Mouse (Mus musculus) left cerebral cortex, adult 2 months (tissue): ENCODE measurements at regions not wholly inside any gene's neighbourhood (a gene's known extent, or its start where the extent isn't known, plus 50 kb on each side); places are given as distances from the start of the nearest gene placed in this dataset.

ENCODE experiments used
- DNase-seq, 2 experiments: peaks; one replicate each; pipeline ENCODE4 v3.0.0; 2021 to 2022; ENCODE audit warnings: low spot score in 2 of 2, mixed read lengths in 1 of 2; ENCODE audit errors: extremely low spot score in 1 of 2
- H3K27ac ChIP-seq: fragments of 200-600 bp; 2 replicates; pipeline ENCODE4 v1.8.1; 2022
- H3K4me3 ChIP-seq: fragments of 200-600 bp; 2 replicates; pipeline ENCODE4 v1.8.1; 2022
- CTCF ChIP-seq: fragments of 200-600 bp; IDR thresholded peaks from 2 replicates; pipeline ENCODE4 v1.8.1; 2022; ENCODE audit warnings: antibody characterized with exemption, mild to moderate bottlenecking, moderate library complexity
- intact Hi-C: fragments of 180-260 bp; cut with DNase I; formaldehyde crosslinking; loops from one replicate; pipeline ENCODE4 v1.15.1; 2025

DNA sequence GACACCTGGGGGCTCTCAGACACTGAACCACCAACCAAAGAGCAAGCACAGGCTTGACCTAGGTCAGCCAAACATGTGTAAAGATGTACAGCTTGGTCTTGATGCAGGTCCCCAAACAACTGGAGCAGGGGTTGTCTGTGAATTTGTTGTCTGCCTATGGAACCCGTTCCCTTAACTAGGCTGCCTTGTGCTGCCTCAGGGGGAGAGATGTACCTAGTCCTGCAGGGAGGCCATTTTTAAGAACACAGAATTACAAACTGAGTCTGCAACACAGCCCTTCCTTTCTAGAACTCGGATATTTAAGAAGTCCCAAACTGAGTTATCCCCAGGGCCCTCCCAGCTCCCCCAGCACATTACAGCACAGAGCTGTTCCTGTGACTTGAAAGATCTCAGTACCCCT, 57.5 kb upstream of the Lama4 start:
- Histone ChIP-seq H3K27ac (peak overlapping the region; percentile 58), H3K4me3 (no peak overlapping the region)
- intact Hi-C loops = loop anchor here (1.0 to 2.0 kb wide), 2 partner anchors 57 to 111 kb away; partner anchors contain the start of gene Lama4
- no peak for DNase-seq
- no peak for TF ChIP-seq CTCF

DNA sequence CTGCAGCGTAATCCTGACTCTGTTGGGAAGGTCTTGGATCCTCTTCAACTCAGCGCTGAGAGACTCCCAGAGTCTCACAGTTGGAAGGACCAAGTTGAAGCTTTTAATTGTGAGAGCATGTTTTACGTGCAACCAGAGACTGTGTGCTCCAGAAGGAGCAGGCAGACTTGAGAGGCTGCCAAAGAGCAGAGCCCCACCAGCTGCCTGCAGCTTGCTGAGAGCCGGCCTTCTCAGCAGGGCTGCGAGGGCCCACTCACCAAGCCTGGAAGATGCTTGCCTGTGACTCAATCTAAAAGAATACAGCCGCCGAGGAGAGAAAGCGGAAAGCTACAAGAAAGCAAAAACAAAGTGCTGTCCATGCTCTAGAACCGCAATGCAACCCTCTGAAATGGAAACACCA, 57.0 kb upstream of the Lama4 start:
- H3K4me3 ChIP-seq = no peak overlapping the region
- intact Hi-C loops = loop anchor here (1.0 to 2.0 kb wide), 2 partner anchors 57 to 111 kb away; partner anchors contain the start of gene Lama4
- TF ChIP-seq CTCF = no peak
- DNase-seq = peak; percentile 57 to 76
- peak overlapping the region; percentile 69 for H3K27ac ChIP-seq

DNA sequence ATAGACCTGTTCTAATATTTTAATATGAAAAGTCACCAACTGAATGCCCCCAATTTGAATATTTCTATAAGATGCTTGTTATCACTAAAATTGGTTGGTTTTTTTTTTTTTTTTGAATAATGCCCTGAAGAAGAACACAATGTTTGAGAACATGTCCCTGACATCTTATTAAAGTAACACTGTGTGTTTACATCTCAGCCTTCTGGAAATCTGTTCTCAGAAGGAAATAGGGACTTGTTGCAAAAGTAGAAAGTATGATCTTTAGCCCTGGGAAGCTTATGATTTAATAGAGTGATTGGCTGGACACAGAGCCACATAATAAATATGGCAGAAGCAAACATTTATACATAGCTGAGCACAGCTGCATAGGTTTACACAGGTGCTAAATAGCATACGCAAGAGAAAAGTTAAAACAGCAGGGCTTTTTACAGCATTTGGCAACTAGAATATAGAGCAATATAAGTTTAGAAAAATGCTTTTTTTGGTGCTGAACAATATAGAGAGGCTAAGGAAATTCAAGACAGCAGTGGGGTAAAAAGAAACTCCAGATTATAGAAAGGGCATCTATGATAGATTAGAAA, 56.1 kb upstream of the Lama4 start:
- Histone ChIP-seq H3K4me3 (no peak overlapping the region), H3K27ac (peak overlapping the region; percentile 69)
- intact Hi-C loops = loop anchor here (2.0 kb wide), 1 partner anchor 110 kb away; no protein-coding TSS in a partner anchor
- DNase-seq = no peak
- TF ChIP-seq CTCF = no peak

DNA sequence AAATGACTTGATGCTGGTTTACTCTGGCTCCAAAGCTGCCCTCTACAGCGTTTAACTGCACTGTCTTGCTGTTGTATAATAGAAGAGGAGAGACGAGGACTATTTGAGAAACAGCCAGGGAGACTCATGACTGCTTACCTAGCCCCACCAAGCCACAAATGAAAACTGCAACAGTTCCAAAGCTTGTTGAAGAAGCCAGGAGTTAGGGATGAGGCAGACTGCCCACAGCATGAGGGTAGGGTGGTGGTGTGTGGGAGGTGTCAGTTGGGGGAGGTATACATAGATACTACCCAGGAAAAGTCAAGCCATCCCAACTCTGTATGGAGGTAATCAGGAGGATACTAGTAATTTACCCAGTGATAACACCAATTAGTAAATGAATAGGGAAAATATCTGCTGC, 55.5 kb upstream of the Lama4 start:
- intact Hi-C loops = loop anchor here (2.0 kb wide), 1 partner anchor 109 kb away; no protein-coding TSS in a partner anchor
- no peak for TF ChIP-seq CTCF
- DNase-seq = peak in 1 of 2 experiments; percentile 18
- Histone ChIP-seq H3K4me3 (no peak overlapping the region), H3K27ac (peak overlapping the region; percentile 69; the same call in 1 of the 2 replicates)

DNA sequence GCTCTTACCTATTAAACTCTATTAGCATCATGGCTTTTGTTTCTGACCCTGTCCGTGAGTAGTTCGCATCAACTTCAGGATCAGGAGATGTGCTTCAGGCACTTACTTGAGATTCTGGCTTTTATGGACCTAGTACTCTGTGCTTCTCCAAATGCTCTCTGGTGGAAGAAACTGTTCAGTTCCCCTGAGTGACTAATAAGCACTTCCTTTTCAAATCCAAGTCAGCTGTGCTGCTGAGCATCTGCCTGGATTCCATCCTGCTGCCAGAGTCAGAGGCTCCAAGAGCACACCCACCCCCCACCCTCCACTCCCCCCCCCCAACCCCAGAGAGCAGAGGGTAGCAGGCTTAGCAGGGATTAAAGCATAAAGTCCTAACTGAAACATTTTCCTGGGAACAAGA, 52.3 kb upstream of the Lama4 start:
- Histone ChIP-seq H3K4me3 (no peak overlapping the region), H3K27ac (no peak overlapping the region)
- intact Hi-C loops = no loop called here
- TF ChIP-seq CTCF = no peak
- DNase-seq = no peak
